Mouse (Mus musculus) neural tube, embryonic 11.5 days (tissue): ENCODE data around the gene Cgnl1. TPM values are rescaled to one million over a fixed set of nuclear protein-coding genes. Genes with fewer than 3 reads are reported as not detected.

Experiments used
- ATAC-seq: fragments of 200-750 bp; cut with Nextera tagmentation; 2 replicates; pipeline ENCODE4 v1.8.0; 2017; ENCODE audit warnings: moderate number of reproducible peaks, mild to moderate bottlenecking, moderate TSS enrichment, moderate library complexity; ENCODE audit not compliant: insufficient read depth, low FRiP score, low TSS enrichment
- DNase-seq: peaks from one replicate; pipeline ENCODE4 v3.0.0-alpha.2; 2015; ENCODE audit warnings: low spot score
- H3K27ac ChIP-seq: fragments of 300-500 bp; sonication (generic); 2 replicates; pipeline ENCODE4 v1.5.1; 2014; ENCODE audit warnings: low read depth, mild to moderate bottlenecking, low read length
- H3K27me3 ChIP-seq: fragments of 300-500 bp; sonication (generic); 2 replicates; pipeline ENCODE4 v1.6.1; 2014; ENCODE audit warnings: mild to moderate bottlenecking, low read length, mixed read lengths; ENCODE audit not compliant: control insufficient read depth, insufficient read depth
- H3K36me3 ChIP-seq: fragments of 300-500 bp; sonication (generic); 2 replicates; pipeline ENCODE4 v1.6.1; 2014; ENCODE audit warnings: mild to moderate bottlenecking, low read length, moderate library complexity, mixed read lengths; ENCODE audit not compliant: control insufficient read depth, insufficient read depth
- H3K4me1 ChIP-seq: fragments of 300-500 bp; sonication (generic); 2 replicates; pipeline ENCODE4 v1.6.1; 2014; ENCODE audit warnings: low read length, mixed read lengths; ENCODE audit not compliant: control insufficient read depth, insufficient read depth
- H3K4me2 ChIP-seq: fragments of 300-500 bp; sonication (generic); 2 replicates; pipeline ENCODE4 v1.6.1; 2014; ENCODE audit warnings: low read depth, mild to moderate bottlenecking, moderate library complexity
- H3K4me3 ChIP-seq: fragments of 300-500 bp; sonication (generic); 2 replicates; pipeline ENCODE4 v1.5.1; 2014; ENCODE audit warnings: low read depth, low read length
- H3K9ac ChIP-seq: fragments of 300-500 bp; sonication (generic); 2 replicates; pipeline ENCODE4 v1.6.1; 2014; ENCODE audit warnings: mild to moderate bottlenecking, low read length
- H3K9me3 ChIP-seq: fragments of 300-500 bp; sonication (generic); 2 replicates; pipeline ENCODE4 v1.6.1; 2016; ENCODE audit warnings: low read length; ENCODE audit not compliant: control insufficient read depth
- WGBS: fragments of 180-500 bp; shearing (Covaris S2); extraction: QIAGEN DNeasy Blood & Tissue Kit; methylation state at CpG from one replicate; pipeline ENCODE4 v1.1.7; 2014; 5-methylcytosine and 5-hydroxymethylcytosine counted together
- polyA plus RNA-seq: library from polyadenylated mRNA; unstranded; fragments of >200 nt; fragmentation: Nextera tagmentation; extraction: Ambion mirVana; gene quantifications from 2 replicates; pipeline ENCODE4 v1.2.1, GENCODE M21; 2014

Cgnl1 gene
- polyA plus RNA-seq, 1 experiment from 2014 or later, result 7.5 TPM

- ATAC-seq, result no peak
- no peak overlapping the region for H3K4me2 ChIP-seq
- no peaks in the 10 kb centered on the region for H3K36me3 ChIP-seq
- no peak for DNase-seq
- H3K9ac ChIP-seq, result no peak overlapping the region
- no peak overlapping the region for H3K4me3 ChIP-seq
- 83% methylated on average over 2 of the region's 2 CpGs for WGBS
- no peaks in the 10 kb centered on the region for H3K9me3 ChIP-seq
- H3K27me3 ChIP-seq, result no peaks in the 10 kb centered on the region
- H3K4me1 ChIP-seq, result no peaks in the 10 kb centered on the region
- no peak overlapping the region for H3K27ac ChIP-seq
Measured at GRCm38 (mm10) chr9:71697189-71697588, 74.2 kb downstream of the Cgnl1 start.

- ATAC-seq (no peak), DNase-seq (no peak)
- no peak overlapping the region for H3K4me3 ChIP-seq
- no peaks in the 10 kb centered on the region for H3K27me3 ChIP-seq
- H3K4me2 ChIP-seq, result no peak overlapping the region
- WGBS, result 76% methylated on average over 6 of the region's 6 CpGs
- H3K9ac ChIP-seq, result no peak overlapping the region
- H3K4me1 ChIP-seq, result no peaks in the 10 kb centered on the region
- H3K27ac ChIP-seq, result no peak overlapping the region
- no peaks in the 10 kb centered on the region for H3K9me3 ChIP-seq
- no peaks in the 10 kb centered on the region for H3K36me3 ChIP-seq
Measured at GRCm38 (mm10) chr9:71696762-71697161, 74.6 kb downstream of the Cgnl1 start.

GRCm38 (mm10) chr9:71695133-71695532 is 76.3 kb downstream of the Cgnl1 start:
- no peaks in the 10 kb centered on the region for H3K9me3 ChIP-seq
- H3K9ac ChIP-seq, result no peak overlapping the region
- 52% methylated on average over 3 of the region's 3 CpGs for WGBS
- H3K4me2 ChIP-seq, result no peak overlapping the region
- no peak overlapping the region for H3K27ac ChIP-seq
- H3K4me1 ChIP-seq, result no peaks in the 10 kb centered on the region
- H3K4me3 ChIP-seq, result no peak overlapping the region
- ATAC-seq, result no peak
- DNase-seq, result no peak
- no peaks in the 10 kb centered on the region for H3K27me3 ChIP-seq
- no peaks in the 10 kb centered on the region for H3K36me3 ChIP-seq

- Histone ChIP-seq H3K9ac (no peak overlapping the region), H3K27ac (no peak overlapping the region)
- no peak for DNase-seq
Measured at GRCm38 (mm10) chr9:71694223-71694622, 77.2 kb downstream of the Cgnl1 start.

GRCm38 (mm10) chr9:71693771-71694170 is 77.6 kb downstream of the Cgnl1 start:
- no peaks in the 10 kb centered on the region for H3K4me1 ChIP-seq
- no peak for DNase-seq
- no peaks in the 10 kb centered on the region for H3K9me3 ChIP-seq
- no peak overlapping the region for H3K27ac ChIP-seq
- H3K36me3 ChIP-seq, result no peaks in the 10 kb centered on the region
- no peak overlapping the region for H3K9ac ChIP-seq
- H3K4me3 ChIP-seq, result no peak overlapping the region
- WGBS, result 73% methylated on average over 4 of the region's 4 CpGs
- ATAC-seq, result no peak
- no peaks in the 10 kb centered on the region for H3K27me3 ChIP-seq
- no peak overlapping the region for H3K4me2 ChIP-seq

More at GRCm38 (mm10) chr9:71694223-71694622, 77.2 kb downstream of the Cgnl1 start:
- no peaks in the 10 kb centered on the region for H3K4me1 ChIP-seq
- no peak for ATAC-seq
- no peaks in the 10 kb centered on the region for H3K27me3 ChIP-seq
- WGBS, result 48% methylated on average over 4 of the region's 4 CpGs
- no peaks in the 10 kb centered on the region for H3K36me3 ChIP-seq
- H3K4me2 ChIP-seq, result no peak overlapping the region
- H3K9me3 ChIP-seq, result no peaks in the 10 kb centered on the region
- H3K4me3 ChIP-seq, result no peak overlapping the region

- no peaks in the 10 kb centered on the region for H3K4me1 ChIP-seq
- WGBS, result 93% methylated on average over 7 of the region's 7 CpGs
Measured at GRCm38 (mm10) chr9:71692165-71692564, 79.2 kb downstream of the Cgnl1 start.

GRCm38 (mm10) chr9:71689369-71690073 is 81.9 kb downstream of the Cgnl1 start:
- H3K4me3 ChIP-seq, result no peak overlapping the region
- H3K9ac ChIP-seq, result no peak overlapping the region
- DNase-seq, result no peak
- no peaks in the 10 kb centered on the region for H3K27me3 ChIP-seq
- no peaks in the 10 kb centered on the region for H3K9me3 ChIP-seq
- H3K36me3 ChIP-seq, result no peaks in the 10 kb centered on the region
- no peak overlapping the region for H3K27ac ChIP-seq
- no peak overlapping the region for H3K4me2 ChIP-seq
- no peak for ATAC-seq
- H3K4me1 ChIP-seq, result no peaks in the 10 kb centered on the region
- 68% methylated on average over 2 of the region's 2 CpGs for WGBS

More at GRCm38 (mm10) chr9:71692165-71692564, 79.2 kb downstream of the Cgnl1 start:
- DNase-seq (no peak), ATAC-seq (no peak)
- Histone ChIP-seq H3K9me3 (no peaks in the 10 kb centered on the region), H3K9ac (no peak overlapping the region), H3K4me2 (no peak overlapping the region), H3K36me3 (no peaks in the 10 kb centered on the region), H3K4me3 (no peak overlapping the region), H3K27ac (no peak overlapping the region), H3K27me3 (no peaks in the 10 kb centered on the region)

GRCm38 (mm10) chr9:71686463-71686862 is 84.9 kb downstream of the Cgnl1 start:
- DNase-seq (no peak), ATAC-seq (no peak)
- 80% methylated on average over 8 of the region's 8 CpGs for WGBS
- Histone ChIP-seq H3K9ac (no peak overlapping the region), H3K4me1 (no peaks in the 10 kb centered on the region), H3K27me3 (no peaks in the 10 kb centered on the region), H3K9me3 (no peaks in the 10 kb centered on the region), H3K4me3 (no peak overlapping the region), H3K4me2 (no peak overlapping the region), H3K36me3 (no peaks in the 10 kb centered on the region), H3K27ac (no peak overlapping the region)

- Histone ChIP-seq H3K4me3 (no peak overlapping the region), H3K36me3 (no peaks in the 10 kb centered on the region), H3K4me1 (no peaks in the 10 kb centered on the region), H3K27me3 (no peaks in the 10 kb centered on the region), H3K9me3 (no peaks in the 10 kb centered on the region), H3K9ac (no peak overlapping the region), H3K27ac (no peak overlapping the region), H3K4me2 (no peak overlapping the region)
- DNase-seq, result no peak
- no peak for ATAC-seq
- WGBS, result 79% methylated on average over 3 of the region's 3 CpGs
Measured at GRCm38 (mm10) chr9:71684772-71685171, 86.6 kb downstream of the Cgnl1 start.
